Mouse (Mus musculus) adrenal gland, adult 18-20 months (tissue): ENCODE measurements at regions not wholly inside any gene's neighbourhood (a gene's known extent, or its start where the extent isn't known, plus 50 kb on each side); places are given as distances from the start of the nearest gene placed in this dataset.
A peak's percentile ranks its signal among the peaks of the same experiment; 100 is the strongest.

Experiments used
- DNase-seq, 2 experiments: peaks; one replicate each; pipeline ENCODE4 v3.0.0; 2021 to 2022; ENCODE audit warnings: low spot score in 2 of 2

DNA sequence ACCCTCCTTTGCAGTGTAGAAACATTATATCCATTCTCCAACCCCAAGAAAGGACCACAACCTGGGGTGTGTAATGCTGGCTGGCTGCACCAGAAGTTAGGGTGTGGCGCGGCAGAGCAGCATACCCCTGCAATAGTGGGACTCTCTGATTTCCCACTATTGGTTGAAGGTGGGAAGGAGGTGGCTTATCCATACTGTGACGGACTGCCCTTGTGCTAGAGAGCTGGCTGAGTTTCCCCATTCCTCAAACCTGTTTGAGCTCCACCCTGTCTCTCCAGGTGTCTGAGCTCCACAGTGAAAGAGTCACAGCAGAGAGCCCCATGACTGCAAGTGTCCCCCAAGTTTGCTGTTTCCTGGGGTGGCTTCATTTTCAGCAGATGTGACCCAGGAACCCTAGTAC lies 79.6 kb downstream of the Sik1 start:
- no peak for DNase-seq

DNA sequence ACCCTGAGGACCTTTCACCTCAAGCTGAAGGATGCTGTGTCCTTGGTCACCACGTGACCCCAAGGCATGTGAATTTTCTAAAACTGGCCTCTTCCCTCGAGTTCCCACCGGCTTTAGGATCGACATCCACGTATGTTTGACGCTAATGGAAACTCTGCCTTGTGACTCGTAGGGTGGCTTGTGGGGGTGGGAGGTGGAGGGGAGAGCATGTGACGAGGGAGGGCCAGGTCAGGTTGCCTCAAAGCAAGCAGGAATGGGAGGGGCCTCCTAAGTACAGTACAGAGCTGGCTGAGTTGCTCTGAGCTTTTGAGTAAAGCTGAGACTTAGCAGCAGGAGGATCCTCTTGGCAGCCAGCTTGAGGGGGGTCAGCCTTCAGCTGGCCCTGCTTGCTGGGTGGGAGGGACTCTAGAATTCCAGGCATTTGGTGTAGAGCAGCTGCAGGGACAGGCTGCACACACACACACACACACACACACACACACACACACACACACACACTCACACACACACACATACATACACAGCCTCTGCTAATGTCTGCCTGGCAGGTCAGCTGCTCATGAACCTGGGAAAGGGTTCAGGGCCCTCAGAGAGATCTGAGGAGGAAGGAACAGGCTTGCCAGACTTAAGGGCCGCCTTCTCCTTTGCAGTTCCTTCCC lies 78.5 kb downstream of the Sik1 start:
- no peak for DNase-seq

DNA sequence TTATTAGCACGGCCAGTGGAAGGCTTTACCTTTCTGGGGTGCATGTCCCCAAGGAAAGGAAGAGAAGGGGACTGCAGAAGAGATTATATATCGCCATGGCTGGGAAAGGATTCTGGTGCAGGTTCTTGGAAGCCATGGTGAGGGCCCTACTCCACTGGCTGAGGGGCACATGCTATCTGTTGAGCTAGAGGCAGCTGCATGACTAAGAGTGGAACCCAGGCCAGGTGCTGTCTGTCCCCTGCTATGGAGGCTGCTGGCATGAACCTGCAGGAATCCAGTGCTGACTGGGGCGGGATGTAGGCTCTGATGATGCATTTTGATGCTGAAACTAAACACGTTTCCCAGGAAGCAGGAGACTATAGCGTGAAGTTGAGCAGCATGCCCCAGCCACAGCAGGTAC lies 77.9 kb downstream of the Sik1 start:
- no peak for DNase-seq

DNA sequence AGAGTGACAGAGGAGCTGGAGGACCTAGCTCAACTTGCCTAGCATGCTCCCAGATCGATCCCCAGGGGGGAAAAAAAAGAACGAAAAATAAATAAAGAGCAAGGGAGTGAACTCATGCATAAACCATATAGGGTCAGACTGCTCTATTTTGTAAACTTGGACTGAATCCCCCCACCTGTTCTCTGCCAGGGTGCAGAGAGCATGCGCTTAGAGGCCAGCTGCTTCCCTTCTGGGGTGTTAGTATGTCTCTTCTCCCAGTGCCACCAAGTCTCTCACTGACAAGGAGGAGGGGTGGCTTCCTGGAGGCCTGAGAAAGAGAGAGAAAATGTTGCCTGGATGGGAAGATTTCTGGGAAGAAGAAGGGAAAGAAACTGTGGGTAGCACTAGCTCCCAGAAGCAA lies 76.1 kb downstream of the Sik1 start:
- no peak for DNase-seq

DNA sequence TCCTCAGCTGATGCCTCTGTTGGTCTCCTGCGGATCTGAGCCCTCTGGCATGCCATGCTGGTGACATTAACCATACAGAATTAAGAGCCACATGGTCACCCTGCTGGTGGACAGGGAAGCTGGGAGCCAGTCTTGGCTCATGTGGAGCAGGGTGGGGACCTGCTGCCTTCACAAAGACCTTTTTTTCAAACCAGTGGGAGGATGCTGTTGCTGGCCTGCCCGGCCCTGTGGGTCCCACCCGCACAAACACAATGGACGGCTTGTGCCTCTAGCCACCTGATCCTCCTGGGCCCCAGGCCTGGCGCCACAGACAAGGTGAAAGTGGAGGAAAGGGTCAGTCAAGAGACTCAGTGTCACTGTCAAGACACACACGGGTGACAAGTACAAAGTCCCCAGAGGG lies 73.4 kb downstream of the Sik1 start:
- DNase-seq, result no peak

DNA sequence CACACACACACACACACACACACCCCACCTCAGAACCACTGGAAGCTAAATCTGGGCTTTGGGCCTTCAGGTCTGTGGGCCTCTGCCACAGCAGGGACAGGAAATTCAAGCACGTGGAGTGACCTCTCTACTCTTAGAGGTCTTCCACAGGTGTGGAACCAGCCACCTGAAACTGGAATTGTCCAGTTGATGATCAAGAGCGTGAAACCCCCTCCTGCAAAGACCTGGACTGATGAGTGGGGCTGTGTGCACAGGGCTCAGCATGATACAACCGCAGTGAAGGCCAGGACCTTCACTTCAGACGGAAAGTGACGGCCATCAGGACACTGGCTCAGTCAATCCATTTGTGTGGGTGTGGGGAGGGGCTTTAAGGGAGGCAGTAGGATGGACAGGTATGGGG lies 72.5 kb downstream of the Sik1 start:
- DNase-seq, result no peak

DNA sequence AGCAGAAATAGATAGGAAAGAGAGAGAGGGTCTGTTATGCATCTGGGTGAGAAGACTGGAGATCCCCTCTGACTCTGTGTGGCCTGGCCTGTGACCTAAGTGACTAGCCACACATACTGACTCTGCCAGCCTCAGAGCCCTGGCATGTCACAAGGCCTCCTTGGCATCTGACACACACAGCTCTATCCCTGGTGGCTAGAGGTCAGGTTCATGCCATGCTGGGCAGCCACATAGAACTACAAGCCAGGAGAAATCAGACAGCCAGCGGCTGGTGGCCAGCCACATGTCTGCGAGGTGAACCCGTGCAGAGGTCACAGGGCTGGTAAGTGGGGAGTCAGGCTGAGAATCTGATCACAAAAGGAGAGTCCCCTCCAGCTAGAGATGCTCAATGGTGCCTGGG lies 67.3 kb downstream of the Sik1 start:
- peak in 1 of 2 experiments; percentile 22 for DNase-seq

DNA sequence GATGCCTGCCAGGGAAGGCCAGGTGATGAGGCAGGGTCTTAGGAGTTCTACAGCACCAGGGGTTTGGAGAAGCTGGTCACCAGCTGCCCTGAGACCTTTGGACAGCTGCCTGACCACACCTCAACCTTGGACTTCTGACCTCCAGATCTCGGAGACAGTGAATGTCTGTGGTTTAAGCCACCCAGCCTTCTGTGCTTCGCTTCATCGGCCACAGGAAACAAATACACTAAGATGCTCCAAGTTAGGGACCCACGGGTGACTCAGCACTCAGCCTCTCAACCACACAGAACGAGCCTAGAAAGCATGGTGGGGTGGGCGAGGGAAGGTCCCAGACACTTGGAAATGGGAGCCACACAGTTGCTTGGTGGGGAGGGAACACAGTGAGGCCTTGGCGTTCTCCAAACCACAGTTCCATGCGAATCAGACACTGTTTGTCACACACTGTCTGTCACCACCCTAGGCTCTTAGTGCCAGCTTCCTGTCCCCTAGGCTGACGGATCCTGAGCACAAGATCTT lies 66.5 kb downstream of the Sik1 start:
- no peak for DNase-seq

DNA sequence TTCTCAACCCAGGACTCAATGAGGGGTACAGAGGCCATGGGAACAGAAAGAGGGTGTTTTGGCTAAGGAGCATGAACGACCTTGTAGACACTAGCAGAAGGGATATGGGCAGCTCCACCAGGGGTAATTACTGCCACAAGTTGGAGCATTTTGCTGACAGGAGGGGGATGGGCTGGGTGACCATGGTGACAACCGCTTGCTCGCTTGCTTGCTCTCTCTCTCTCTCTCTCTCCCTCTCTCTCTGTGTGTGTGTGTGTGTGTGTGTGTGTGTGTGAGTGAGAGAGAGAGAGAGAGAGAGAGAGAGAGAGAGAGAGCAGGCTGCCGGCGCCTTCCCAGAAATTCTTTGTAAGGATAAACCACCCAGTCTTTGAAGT lies 65.7 kb downstream of the Sik1 start:
- DNase-seq, result no peak

DNA sequence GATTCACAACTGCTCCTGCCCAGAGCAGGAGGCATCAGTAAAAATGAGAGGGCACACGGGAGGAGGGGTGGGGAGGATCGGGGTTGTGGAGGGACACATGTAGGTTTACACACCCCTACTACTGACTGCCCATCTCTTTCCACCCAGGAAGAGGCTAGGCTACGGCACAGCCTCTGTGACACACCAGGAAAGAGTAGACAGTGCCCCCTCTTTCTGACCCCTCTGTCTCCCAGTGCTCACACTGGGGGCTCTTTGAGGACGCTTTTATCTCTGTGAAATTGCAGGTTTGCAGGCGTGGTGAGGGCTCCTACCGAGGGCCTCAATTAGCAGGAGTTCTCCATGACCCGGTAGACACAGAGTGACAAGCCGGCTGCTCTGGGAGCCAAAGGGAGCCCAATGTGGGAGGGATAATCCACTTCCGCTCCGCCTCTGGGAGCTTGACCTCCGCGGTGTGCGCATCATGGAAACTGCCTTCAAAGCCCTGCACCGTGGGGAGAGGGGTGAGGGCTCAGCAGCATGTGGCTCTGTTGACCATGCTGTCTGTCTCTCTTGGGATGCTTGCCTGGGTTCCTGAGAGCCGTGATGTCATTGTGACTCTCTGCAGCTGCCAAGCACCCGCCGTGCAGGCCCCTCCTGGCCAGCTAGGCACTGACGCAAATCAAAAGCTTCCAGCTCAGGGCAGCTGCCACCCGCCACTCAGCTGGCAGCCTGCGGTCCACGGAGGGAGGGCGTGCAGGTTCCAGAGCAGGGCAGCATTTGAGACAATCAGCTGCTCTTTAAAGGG lies 65.1 kb downstream of the Sik1 start:
- DNase-seq, result peak; percentile 47 to 55

DNA sequence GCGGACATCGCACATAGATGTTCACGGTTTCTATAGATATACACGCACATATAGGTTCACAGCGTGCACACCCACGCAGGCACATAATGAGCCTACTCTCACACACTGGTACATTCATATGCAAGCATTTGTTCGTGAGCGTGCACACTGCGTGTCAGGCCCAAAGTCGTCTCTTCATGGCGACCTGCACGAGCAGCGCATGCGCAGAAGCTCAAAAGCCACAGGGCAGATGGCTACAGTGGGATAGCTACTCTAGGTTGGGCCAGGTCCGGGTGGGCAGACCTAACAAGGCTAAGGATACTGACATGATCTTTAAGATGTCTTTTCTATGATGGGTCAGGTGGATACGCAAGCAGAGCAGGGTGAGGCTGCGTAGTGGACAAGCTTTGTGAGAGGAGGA lies 63.9 kb downstream of the Sik1 start:
- DNase-seq, result no peak

DNA sequence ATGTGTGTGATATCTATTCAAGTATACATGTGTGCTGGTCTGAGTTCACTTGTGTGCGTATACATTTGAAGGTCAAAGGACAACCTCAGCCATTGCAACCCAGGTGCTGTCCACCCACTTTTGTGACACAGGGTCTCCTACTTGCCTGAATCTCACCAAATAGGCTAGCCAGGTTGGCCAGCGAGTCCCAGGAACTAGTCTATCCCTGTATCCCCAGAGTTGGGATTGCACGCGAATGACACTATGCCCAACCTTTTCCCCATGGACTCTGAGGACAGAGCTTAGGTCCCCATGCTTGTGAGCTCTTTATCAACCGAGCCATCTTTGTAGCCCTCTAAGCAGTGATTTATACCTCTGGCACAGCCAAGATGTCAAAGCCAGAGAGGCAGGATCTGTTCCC lies 62.6 kb downstream of the Sik1 start:
- DNase-seq, result no peak

DNA sequence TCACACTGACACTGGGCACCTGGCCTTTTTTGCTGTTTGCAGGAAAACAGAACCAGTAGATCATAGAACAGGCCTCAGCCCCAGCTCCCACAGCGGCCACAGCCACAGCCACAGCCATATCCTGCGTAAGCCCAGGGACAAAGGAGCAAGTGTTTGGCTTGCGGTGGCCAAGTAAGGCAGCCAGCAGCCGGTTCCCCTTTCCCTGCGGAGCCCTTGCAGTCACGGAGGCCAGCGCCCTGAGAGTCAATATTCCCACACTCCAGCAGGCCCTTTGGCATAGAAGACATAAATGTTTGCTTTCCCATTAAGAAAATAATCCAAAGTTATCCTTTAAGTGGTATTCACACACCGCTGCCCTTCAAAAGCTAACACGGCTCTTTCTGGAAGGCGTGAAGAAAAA lies 62.1 kb downstream of the Sik1 start:
- DNase-seq, result no peak

DNA sequence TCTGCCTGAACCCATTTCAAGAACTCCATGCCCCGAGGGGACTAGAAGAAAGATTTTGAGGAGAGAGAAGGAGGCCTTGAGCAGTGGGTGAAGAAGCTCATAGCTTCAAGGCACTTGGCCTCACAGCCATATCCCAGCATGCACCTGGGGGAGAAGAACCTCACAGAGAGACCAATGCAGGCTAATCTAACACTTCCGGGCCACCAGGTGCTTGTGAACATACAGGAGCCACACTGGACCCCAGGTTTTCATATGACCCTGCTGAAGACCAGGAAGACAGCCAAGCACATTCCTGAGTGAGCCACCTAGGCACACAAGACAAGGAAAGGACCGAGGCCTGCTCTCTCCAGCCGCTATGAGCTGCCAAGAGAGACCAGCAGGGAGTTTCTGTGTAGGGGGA lies 61.6 kb downstream of the Sik1 start:
- DNase-seq, result no peak
